Mouse (Mus musculus): ENCODE measurements around the gene Alg11. TPM values are rescaled to one million over a fixed set of nuclear protein-coding genes. Genes with fewer than 3 reads are reported as not detected.

Alg11 gene
- polyA plus RNA-seq, 1 experiment from 2014 or later: 19.3 TPM

GRCm38 (mm10) chr8:22107020-22107419, 46.5 kb downstream of the Alg11 start:
- DNase-seq (ENCODE audit: low spot score) (no peak), ATAC-seq (ENCODE audit: low read depth) (no peak)
- H3K4me2 ChIP-seq (ENCODE audit: low read depth, low read length): no peak overlapping the region

More at GRCm38 (mm10) chr8:22107020-22107419, 46.5 kb downstream of the Alg11 start:
- no peak overlapping the region for H3K27ac ChIP-seq (replicated peaks; ENCODE audit: low read depth, low read length)
- H3K9ac ChIP-seq (ENCODE audit: low read depth, low read length): no peak overlapping the region
- no peaks in the 10 kb centered on the region for H3K27me3 ChIP-seq (replicated peaks; ENCODE audit: control insufficient read depth, insufficient read depth, low read length)
- H3K9me3 ChIP-seq (ENCODE audit: control insufficient read depth, low read length): no peaks in the 10 kb centered on the region
- 74% methylated on average over 4 of the region's 4 CpGs for WGBS
- H3K4me1 ChIP-seq (ENCODE audit: control insufficient read depth, insufficient read depth, low read length): no peaks in the 10 kb centered on the region
- H3K36me3 ChIP-seq (ENCODE audit: control insufficient read depth, insufficient read depth, low read length): no peaks in the 10 kb centered on the region
- H3K4me3 ChIP-seq (ENCODE audit: low read depth, low read length): no peak overlapping the region

Other genes with a start within 250 kb of the Alg11 start
- gene Defb50, start 237.2 kb upstream of the Alg11 start, polyA plus RNA-seq (2014; fragmentation: Nextera tagmentation; extraction: Ambion mirVana): not detected in 2 replicates
- not detected in 2 replicates for gene Defb2, start 220.8 kb upstream of the Alg11 start, polyA plus RNA-seq (2014; fragmentation: Nextera tagmentation; extraction: Ambion mirVana)
- gene Defb10, start 201.8 kb upstream of the Alg11 start, polyA plus RNA-seq (2014; fragmentation: Nextera tagmentation; extraction: Ambion mirVana): not detected in 2 replicates
- not detected in 2 replicates for gene Defb9, start 175.3 kb upstream of the Alg11 start, polyA plus RNA-seq (2014; fragmentation: Nextera tagmentation; extraction: Ambion mirVana)
- 3.3 TPM in 1 of 2 replicates, not detected in the other for gene Defb11, start 154.3 kb upstream of the Alg11 start, polyA plus RNA-seq (2014; fragmentation: Nextera tagmentation; extraction: Ambion mirVana)
- not detected in 2 replicates for gene Defb15, start 128.0 kb upstream of the Alg11 start, polyA plus RNA-seq (2014; fragmentation: Nextera tagmentation; extraction: Ambion mirVana)
- gene Defb35, start 122.4 kb upstream of the Alg11 start, polyA plus RNA-seq (2014; fragmentation: Nextera tagmentation; extraction: Ambion mirVana): not detected in 2 replicates
- gene Defb13, start 114.0 kb upstream of the Alg11 start, polyA plus RNA-seq (2014; fragmentation: Nextera tagmentation; extraction: Ambion mirVana): not detected in 2 replicates
- gene Fam90a1a, start 102.0 kb upstream of the Alg11 start, polyA plus RNA-seq (2014; fragmentation: Nextera tagmentation; extraction: Ambion mirVana): not detected in 2 replicates
- not detected in 2 replicates for gene Ccdc70, start 90.9 kb upstream of the Alg11 start, polyA plus RNA-seq (2014; fragmentation: Nextera tagmentation; extraction: Ambion mirVana)
- 0.62 and 0.86 TPM in 2 replicates for gene Atp7b, start 416 bp upstream of the Alg11 start, polyA plus RNA-seq (2014; fragmentation: Nextera tagmentation; extraction: Ambion mirVana)
- gene Nek5, start 64.3 kb downstream of the Alg11 start, polyA plus RNA-seq (2014; fragmentation: Nextera tagmentation; extraction: Ambion mirVana): 0.46 and 0.67 TPM in 2 replicates
- gene Nek3, start 105.7 kb downstream of the Alg11 start, polyA plus RNA-seq (2014; fragmentation: Nextera tagmentation; extraction: Ambion mirVana): 4.1 and 5.8 TPM in 2 replicates
- 35.6 and 43.4 TPM in 2 replicates for gene Ckap2, start 125.1 kb downstream of the Alg11 start, polyA plus RNA-seq (2014; fragmentation: Nextera tagmentation; extraction: Ambion mirVana)
- gene Vps36, start 132.1 kb downstream of the Alg11 start, polyA plus RNA-seq (2014; fragmentation: Nextera tagmentation; extraction: Ambion mirVana): 28.4 and 31.1 TPM in 2 replicates
- 11.2 and 13.1 TPM in 2 replicates for gene Thsd1, start 166.6 kb downstream of the Alg11 start, polyA plus RNA-seq (2014; fragmentation: Nextera tagmentation; extraction: Ambion mirVana)
- gene Tpte, start 222.7 kb downstream of the Alg11 start, polyA plus RNA-seq (2014; fragmentation: Nextera tagmentation; extraction: Ambion mirVana): not detected in 2 replicates